Mouse (Mus musculus): ENCODE data around the gene Klrg2. TPM values are rescaled to one million over a fixed set of nuclear protein-coding genes. Genes with fewer than 3 reads are reported as not detected.

Klrg2 gene
- total RNA-seq, 4 experiments from 2014 or later, result 0.21 to 0.82 (median 0.46) TPM

GRCm38 (mm10) chr6:38629556-38629955, 7.5 kb downstream of the Klrg2 start:
- no peak for DNase-seq (ENCODE audit: low spot score in 2 of 2)

- DNase-seq (ENCODE audit: low spot score in 2 of 2), result peak in 1 of 2 experiments; percentile 4
These were observed 9.6 kb downstream of the Klrg2 start for GRCm38 (mm10) chr6:38627486-38627885.

GRCm38 (mm10) chr6:38627081-38627480, 10.0 kb downstream of the Klrg2 start:
- no peak for DNase-seq (ENCODE audit: low spot score in 2 of 2)

GRCm38 (mm10) chr6:38626086-38626485, 11.0 kb downstream of the Klrg2 start:
- peak in 1 of 2 experiments; percentile 3 for DNase-seq (ENCODE audit: low spot score in 2 of 2)

- DNase-seq (ENCODE audit: low spot score in 2 of 2), result peak in 1 of 2 experiments; percentile 21
These were observed 12.6 kb downstream of the Klrg2 start for GRCm38 (mm10) chr6:38624439-38624838.

- DNase-seq (ENCODE audit: low spot score in 2 of 2), result no peak
These were observed 13.6 kb downstream of the Klrg2 start for GRCm38 (mm10) chr6:38623457-38623856.

- DNase-seq (ENCODE audit: low spot score in 2 of 2), result peak in 1 of 2 experiments; percentile 10
These were observed 14.6 kb downstream of the Klrg2 start for GRCm38 (mm10) chr6:38622406-38622805.

- DNase-seq (ENCODE audit: low spot score in 2 of 2), result no peak
These were observed 27.1 kb downstream of the Klrg2 start for GRCm38 (mm10) chr6:38609892-38610291.

- DNase-seq (ENCODE audit: low spot score in 2 of 2), result no peak
These were observed 39.6 kb downstream of the Klrg2 start for GRCm38 (mm10) chr6:38597481-38597880.

- no peak for DNase-seq (ENCODE audit: low spot score in 2 of 2)
These were observed 55.3 kb downstream of the Klrg2 start for GRCm38 (mm10) chr6:38581711-38582110.

GRCm38 (mm10) chr6:38580112-38580857, 56.8 kb downstream of the Klrg2 start:
- DNase-seq (ENCODE audit: low spot score in 2 of 2), result no peak

- DNase-seq (ENCODE audit: low spot score in 2 of 2), result no peak
These were observed 60.9 kb downstream of the Klrg2 start for GRCm38 (mm10) chr6:38576096-38576495.

Other genes starting within 250 kb of the Klrg2 start
- 10 to 100 TPM; 52.8 to 66.8 (median 59.6) TPM for gene Ubn2, start 203.3 kb downstream of the Klrg2 start, total RNA-seq (2022)
- 10 to 100 TPM; 45.1 to 62.4 (median 52.2) TPM for gene Fmc1, start 103.7 kb downstream of the Klrg2 start, total RNA-seq (2022)
- gene Luc7l2, start 85.9 kb downstream of the Klrg2 start, total RNA-seq (2022), result 100 to 1,000 TPM; 175 to 178 (median 176) TPM
- 10 to 100 TPM; 53.3 to 64.2 (median 57.4) TPM for gene Clec2l, start 25.8 kb upstream of the Klrg2 start, total RNA-seq (2022)
- 1 to 10 TPM; 3.1 to 8.2 (median 5.0) TPM for gene Tbxas1, start 238.2 kb upstream of the Klrg2 start, total RNA-seq (2022)
- gene Hipk2, start 238.9 kb upstream of the Klrg2 start, total RNA-seq (2022), result 10 to 100 TPM; 63.1 to 76.0 (median 71.7) TPM

All from left cerebral cortex, adult 8-10 months (tissue).